Comparison of ENCODE assay signal across 8 mouse cellular contexts in genomic region chr5:33723641-33724465, GRCm38 (mm10). TPM values are rescaled to one million over a fixed set of nuclear protein-coding genes. Genes with fewer than 3 reads are reported as not detected.
DNase-seq lines count a peak whose midpoint lies in the region; ATAC-seq lines count a peak whose summit lies in the region.

No protein-coding gene starts in this region.

- no peaks in the 10 kb centered on the region for H3K9me3 ChIP-seq in lung, embryonic 15.5 days
- H3K9me3 ChIP-seq in heart, embryonic 16.5 days (replicated peaks; ENCODE audit: control insufficient read depth, low read length) = no peaks in the 10 kb centered on the region
- H3K9me3 ChIP-seq in limb, embryonic 11.5 days (ENCODE audit: control insufficient read depth, low read length) = no peaks in the 10 kb centered on the region
- H3K9me3 ChIP-seq in stomach, embryonic 14.5 days (ENCODE audit: control insufficient read depth, low read depth, low read length) = no peaks in the 10 kb centered on the region

- H3K9ac ChIP-seq in lung, embryonic 15.5 days = peak overlapping the region; percentile 86
- peak overlapping the region; percentile 73 for H3K9ac ChIP-seq in heart, embryonic 16.5 days (ENCODE audit: low read length)
- H3K9ac ChIP-seq in limb, embryonic 11.5 days (ENCODE audit: low read length) = peak overlapping the region; percentile 68; the same call in 1 of the 2 replicates
- peak overlapping the region; percentile 69 for H3K9ac ChIP-seq in stomach, embryonic 14.5 days (replicated peaks; ENCODE audit: low read depth, low read length)

- peak overlapping the region; percentile 94 for H3K4me2 ChIP-seq in lung, embryonic 15.5 days
- peak overlapping the region; percentile 98 for H3K4me2 ChIP-seq in heart, embryonic 16.5 days (ENCODE audit: low read depth, low read length)
- H3K4me2 ChIP-seq in limb, embryonic 11.5 days (ENCODE audit: low read depth, severe bottlenecking) = peak overlapping the region; percentile 91
- H3K4me2 ChIP-seq in stomach, embryonic 14.5 days (replicated peaks; ENCODE audit: low read depth, low read length) = peak overlapping the region; percentile 99

- ATAC-seq in lung, embryonic 15.5 days (ENCODE audit: borderline replicate concordance, extremely low read depth, low FRiP score, low TSS enrichment) = no peak
- ATAC-seq in heart, embryonic 16.5 days (replicated peaks; ENCODE audit: extremely low read depth, insufficient read depth, low FRiP score) = no peak
- no peak for ATAC-seq in limb, embryonic 11.5 days (ENCODE audit: insufficient number of reproducible peaks, low FRiP score, low TSS enrichment, low read depth)
- ATAC-seq in stomach, embryonic 14.5 days (ENCODE audit: insufficient number of reproducible peaks, insufficient read depth, low FRiP score, low read depth) = no peak
- no peak for ATAC-seq in inflammation-experienced regulatory T-cells, adult 6 months

- peak overlapping the region; percentile 94 for H3K4me3 ChIP-seq in lung, embryonic 15.5 days
- H3K4me3 ChIP-seq in heart, embryonic 16.5 days (ENCODE audit: low read length) = peak overlapping the region; percentile 60
- H3K4me3 ChIP-seq in limb, embryonic 11.5 days (ENCODE audit: low read depth, low read length) = peak overlapping the region; percentile 55
- peak overlapping the region; percentile 79 for H3K4me3 ChIP-seq in stomach, embryonic 14.5 days (ENCODE audit: low read depth, low read length)

- peaks cover 50% of the 10 kb centered on the region for H3K4me1 ChIP-seq in lung, embryonic 15.5 days
- peaks cover 14% of the 10 kb centered on the region for H3K4me1 ChIP-seq in heart, embryonic 16.5 days (ENCODE audit: control insufficient read depth, insufficient read depth, low read length)
- H3K4me1 ChIP-seq in limb, embryonic 11.5 days (ENCODE audit: control insufficient read depth, insufficient read depth, low read length) = peaks cover 15% of the 10 kb centered on the region
- H3K4me1 ChIP-seq in stomach, embryonic 14.5 days (ENCODE audit: control insufficient read depth, insufficient read depth, low read length) = peaks cover 22% of the 10 kb centered on the region; the same call in 1 of the 2 replicates

- no peak for DNase-seq in lung, postnatal 14 days
- DNase-seq in limb, embryonic 11.5 days (ENCODE audit: low spot score) = peak; percentile 68
- no peak for DNase-seq in adrenal gland, postnatal 25 days
- DNase-seq in gastrocnemius, postnatal 4 days (ENCODE audit: low spot score in 2 of 2) = no peak

- 0 out of 2 replicates have a peak, but pooled peaks cover 3% of the 10 kb centered on the region for H3K27me3 ChIP-seq in lung, embryonic 15.5 days
- H3K27me3 ChIP-seq in heart, embryonic 16.5 days (ENCODE audit: control insufficient read depth, insufficient read depth, low read length) = peaks cover 25% of the 10 kb centered on the region
- peaks cover 40% of the 10 kb centered on the region for H3K27me3 ChIP-seq in limb, embryonic 11.5 days (ENCODE audit: control insufficient read depth, insufficient read depth, low read length)
- peaks cover 7% of the 10 kb centered on the region; the same call in 1 of the 2 replicates for H3K27me3 ChIP-seq in stomach, embryonic 14.5 days (ENCODE audit: control insufficient read depth, insufficient read depth, low read length)

- 10% methylated on average over 36 of the region's 36 CpGs for WGBS in lung, embryonic 15.5 days
- WGBS in heart, embryonic 16.5 days = 19% methylated on average over 36 of the region's 36 CpGs
- under 1% methylated on average over 36 of the region's 36 CpGs for WGBS in limb, embryonic 11.5 days
- 7% methylated on average over 36 of the region's 36 CpGs for WGBS in stomach, embryonic 14.5 days

- peaks cover 8% of the 10 kb centered on the region for H3K36me3 ChIP-seq in lung, embryonic 15.5 days
- H3K36me3 ChIP-seq in heart, embryonic 16.5 days (ENCODE audit: control insufficient read depth, insufficient read depth) = no peaks in the 10 kb centered on the region
- no peaks in the 10 kb centered on the region for H3K36me3 ChIP-seq in limb, embryonic 11.5 days (ENCODE audit: control insufficient read depth, insufficient read depth, low read length)
- H3K36me3 ChIP-seq in stomach, embryonic 14.5 days (ENCODE audit: control insufficient read depth, insufficient read depth, low read length) = peaks cover 3% of the 10 kb centered on the region; the same call in 1 of the 2 replicates

- no peak overlapping the region for H3K27ac ChIP-seq in lung, embryonic 15.5 days
- no peak overlapping the region for H3K27ac ChIP-seq in heart, embryonic 16.5 days (ENCODE audit: low read length)
- no peak overlapping the region for H3K27ac ChIP-seq in limb, embryonic 11.5 days (replicated peaks; ENCODE audit: low read depth, low read length)
- H3K27ac ChIP-seq in stomach, embryonic 14.5 days (ENCODE audit: low read length) = peak overlapping the region; percentile 44; the same call in 1 of the 2 replicates

RNA-seq across cellular contexts. Expression of gene Fgfr3, which starts 2.4 kb away (rescaled TPM):
- polyA plus RNA-seq in lung, embryonic 15.5 days (2015; fragmentation: Nextera tagmentation; extraction: Ambion mirVana) = 59.1 and 64.7 TPM in 2 replicates
- 3.9 and 8.8 TPM in 2 replicates for polyA plus RNA-seq in heart, embryonic 16.5 days (2015; fragmentation: Nextera tagmentation; extraction: Ambion mirVana)
- 11.6 TPM in 2 replicates for polyA plus RNA-seq in limb, embryonic 11.5 days (2014; fragmentation: Nextera tagmentation; extraction: Ambion mirVana)
- 23.5 and 27.2 TPM in 2 replicates for polyA plus RNA-seq in stomach, embryonic 14.5 days (2014; fragmentation: Nextera tagmentation; extraction: Ambion mirVana)
- total RNA-seq in adrenal gland, postnatal 25 days (2021) = 2.0 and 3.2 TPM in 2 replicates
- 1 to 10 TPM; 2.2 to 2.6 TPM for total RNA-seq in gastrocnemius, postnatal 4 days (2021)
- polyA plus RNA-seq in inflammation-experienced regulatory T-cells, adult 6 months (2017; shearing (Covaris generic)) = not detected

RNA-seq across cellular contexts. Expression of gene Letm1, which starts 58.8 kb away (rescaled TPM):
- 46.4 and 47.1 TPM in 2 replicates for polyA plus RNA-seq in lung, embryonic 15.5 days (2015; fragmentation: Nextera tagmentation; extraction: Ambion mirVana)
- polyA plus RNA-seq in heart, embryonic 16.5 days (2015; fragmentation: Nextera tagmentation; extraction: Ambion mirVana) = 45.8 and 52.4 TPM in 2 replicates
- 54.4 and 56.4 TPM in 2 replicates for polyA plus RNA-seq in limb, embryonic 11.5 days (2014; fragmentation: Nextera tagmentation; extraction: Ambion mirVana)
- polyA plus RNA-seq in stomach, embryonic 14.5 days (2014; fragmentation: Nextera tagmentation; extraction: Ambion mirVana) = 43.7 TPM in 2 replicates
- total RNA-seq in adrenal gland, postnatal 25 days (2021) = 104 and 110 TPM in 2 replicates
- 10 to 100 TPM; 43.7 to 51.3 TPM for total RNA-seq in gastrocnemius, postnatal 4 days (2021)
- polyA plus RNA-seq in inflammation-experienced regulatory T-cells, adult 6 months (2017; shearing (Covaris generic)) = 10 to 100 TPM in 2 of 3 experiments, 1 to 10 TPM in 1; 9.1 to 21.2 (median 19.4) TPM
